15 mouse cellular contexts compared by ENCODE assay signal in the genomic region with DNA sequence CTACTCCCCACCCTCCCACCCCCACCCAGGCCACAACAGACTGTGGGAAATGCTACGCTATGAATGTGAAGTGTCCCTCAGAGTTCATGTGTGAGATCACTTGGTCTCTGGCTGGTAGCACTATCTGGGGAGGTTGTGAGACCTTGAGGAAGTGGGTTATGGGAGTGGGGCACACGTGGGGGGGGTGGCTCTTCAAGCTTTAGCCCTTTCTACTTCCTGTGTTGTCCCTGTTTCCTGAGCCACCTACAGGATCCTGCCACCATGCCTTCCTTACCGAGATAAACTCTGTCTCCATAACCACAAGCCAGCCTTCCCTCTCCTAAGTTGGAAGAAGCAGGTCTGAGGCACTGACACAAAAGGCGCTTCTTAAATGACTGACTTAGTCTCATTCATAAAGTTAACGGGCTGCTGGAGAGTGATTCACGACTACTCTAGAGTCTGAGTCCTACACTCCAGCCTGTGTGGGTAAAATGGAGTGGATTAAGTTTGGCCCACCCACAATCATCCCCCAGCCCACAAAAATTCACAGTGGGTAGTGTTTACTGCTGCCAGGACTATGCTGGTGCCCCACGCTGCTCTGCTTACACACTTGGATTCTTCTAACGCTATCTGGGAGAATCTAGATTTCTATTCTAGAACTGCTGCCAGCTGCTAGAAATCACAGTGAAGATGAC. TPM values are rescaled to one million over a fixed set of nuclear protein-coding genes. Genes with fewer than 3 reads are reported as not detected.
DNase-seq lines count a peak whose midpoint lies in the region; ATAC-seq and TF ChIP-seq lines count a peak whose summit lies in the region.
"Had no signal": no experiment of that assay in that cellular context is flagged by ENCODE, and none has a peak within 500 bp of the region (broad histone marks: within the 10 kb centered on the region; RNA-seq: fewer than 3 reads in every experiment).

No protein-coding gene starts in this region.

- H3K36me3 ChIP-seq in heart, adult 2 months (ENCODE audit: control insufficient read depth, insufficient read depth, low read length) = no peaks in the 10 kb centered on the region
- no peaks in the 10 kb centered on the region for H3K36me3 ChIP-seq in megakaryocyte, embryonic 14.5 days (replicated peaks; ENCODE audit: low read length)
- H3K36me3 ChIP-seq in hindbrain, embryonic 10.5 days = no peaks in the 10 kb centered on the region
- H3K36me3 ChIP-seq in intestine, postnatal 0 days (ENCODE audit: control insufficient read depth, insufficient read depth) = no peaks in the 10 kb centered on the region
- H3K36me3 ChIP-seq: G1E; midbrain, embryonic 13.5 days had no signal

- H3K4me3 ChIP-seq in heart, adult 2 months = no peak overlapping the region
- H3K4me3 ChIP-seq in megakaryocyte, embryonic 14.5 days (replicated peaks) = peak overlapping the region; percentile 60
- H3K4me3 ChIP-seq in hindbrain, embryonic 10.5 days = no peak overlapping the region
- H3K4me3 ChIP-seq in intestine, postnatal 0 days (ENCODE audit: low read depth, low read length) = no peak overlapping the region
- H3K4me3 ChIP-seq: midbrain, embryonic 13.5 days had no signal

- TF ChIP-seq POLR2A in heart, adult 2 months (IDR thresholded peaks at IDR 0.05; ENCODE audit: insufficient read depth, low read depth, low read length) = no peak

- H3K9ac ChIP-seq in heart, adult 2 months (ENCODE audit: low read depth, low read length) = no peak overlapping the region
- H3K9ac ChIP-seq in intestine, postnatal 0 days (ENCODE audit: low read depth, low read length) = no peak overlapping the region
- H3K9ac ChIP-seq: midbrain, embryonic 13.5 days had no signal

- no peak for TF ChIP-seq CTCF in heart, adult 2 months (IDR thresholded peaks at IDR 0.05)
- no peak for TF ChIP-seq CTCF in intestine, postnatal 0 days (IDR thresholded peaks at IDR 0.05; ENCODE audit: low read depth)

- no peak overlapping the region for H3K27ac ChIP-seq in heart, adult 2 months
- H3K27ac ChIP-seq in hindbrain, embryonic 10.5 days = no peak overlapping the region
- H3K27ac ChIP-seq in intestine, postnatal 0 days (ENCODE audit: low read depth, low read length) = no peak overlapping the region
- H3K27ac ChIP-seq: hindbrain, postnatal 0 days; midbrain, embryonic 13.5 days had no signal

- H3K27me3 ChIP-seq in heart, adult 2 months (ENCODE audit: control insufficient read depth, insufficient read depth, low read length) = no peaks in the 10 kb centered on the region
- no peaks in the 10 kb centered on the region for H3K27me3 ChIP-seq in megakaryocyte, embryonic 14.5 days (replicated peaks)
- no peaks in the 10 kb centered on the region for H3K27me3 ChIP-seq in hindbrain, embryonic 10.5 days (ENCODE audit: insufficient read depth, poor library complexity, severe bottlenecking)
- H3K27me3 ChIP-seq in intestine, postnatal 0 days (replicated peaks; ENCODE audit: control insufficient read depth, insufficient read depth, low read length) = no peaks in the 10 kb centered on the region
- H3K27me3 ChIP-seq: midbrain, embryonic 13.5 days had no signal

- H3K79me2 ChIP-seq in heart, adult 2 months (replicated peaks; ENCODE audit: control insufficient read depth, insufficient read depth, low read length) = no peaks in the 10 kb centered on the region

- no peaks in the 10 kb centered on the region for H3K4me1 ChIP-seq in heart, adult 2 months (ENCODE audit: control insufficient read depth, insufficient read depth, low read length)
- peaks cover 51% of the 10 kb centered on the region for H3K4me1 ChIP-seq in megakaryocyte, embryonic 14.5 days
- no peaks in the 10 kb centered on the region; the same call in 1 of the 2 replicates for H3K4me1 ChIP-seq in hindbrain, embryonic 10.5 days (replicated peaks)
- no peaks in the 10 kb centered on the region for H3K4me1 ChIP-seq in intestine, postnatal 0 days (replicated peaks; ENCODE audit: control insufficient read depth, insufficient read depth, low read length)
- H3K4me1 ChIP-seq: midbrain, embryonic 13.5 days had no signal

- peak; percentile 54 for DNase-seq in heart, adult 11 months
- no peak for DNase-seq in heart, adult 2 months
- peak; percentile 39 for DNase-seq in T-cell, adult 2 months (ENCODE audit: low spot score)
- DNase-seq in thymus, postnatal 14 days = peak; percentile 56
- DNase-seq in hindbrain, embryonic 10.5 days (ENCODE audit: low spot score) = no peak
- no peak for DNase-seq in lung, adult 18-20 months
- DNase-seq: cerebellum, adult 18-20 months; heart, postnatal 10 days; liver had no signal

- 66% methylated on average over 8 of the region's 8 CpGs for WGBS in heart, adult 2 months
- 84% methylated on average over 8 of the region's 8 CpGs for WGBS in hindbrain, embryonic 10.5 days
- 66% methylated on average over 8 of the region's 8 CpGs for WGBS in intestine, postnatal 0 days

- TF ChIP-seq EP300 in heart, adult 2 months (IDR thresholded peaks at IDR 0.05; ENCODE audit: insufficient read depth, low read depth, low read length) = no peak

- H3K9me3 ChIP-seq in megakaryocyte, embryonic 14.5 days = no peaks in the 10 kb centered on the region
- no peaks in the 10 kb centered on the region for H3K9me3 ChIP-seq in hindbrain, embryonic 10.5 days
- no peaks in the 10 kb centered on the region for H3K9me3 ChIP-seq in intestine, postnatal 0 days (ENCODE audit: control insufficient read depth)
- H3K9me3 ChIP-seq: midbrain, embryonic 13.5 days had no signal

- H3K4me2 ChIP-seq in intestine, postnatal 0 days (replicated peaks; ENCODE audit: low read depth) = no peak overlapping the region
- H3K4me2 ChIP-seq: midbrain, embryonic 13.5 days had no signal

- intact Hi-C loops in heart, adult 2 months (cut with DNase I) = no loop called here

- ATAC-seq in intestine, postnatal 0 days = no peak
- ATAC-seq: hindbrain, postnatal 0 days; lung, postnatal 0 days; midbrain, embryonic 13.5 days had no signal

RNA-seq across cellular contexts. Expression of a gene that starts 29.4 kb away (rescaled TPM):
- 10 to 100 TPM; 10.4 to 32.3 TPM for total RNA-seq in heart, adult 2 months (2021)
- polyA plus RNA-seq in heart, adult 2 months (2012; rRNA removed) = 4.7 and 4.9 TPM in 2 replicates
- polyA plus RNA-seq in megakaryocyte, embryonic 14.5 days (2012; ENCODE audit: insufficient read depth, low replicate concordance) = 4.1 and 8.5 TPM in 2 replicates
- 1.2 TPM in 2 replicates for polyA plus RNA-seq in hindbrain, embryonic 10.5 days (2016; fragmentation: Nextera tagmentation; extraction: Ambion mirVana)
- polyA plus RNA-seq in intestine, postnatal 0 days (2015; fragmentation: Nextera tagmentation; extraction: Ambion mirVana) = 0.44 and 0.61 TPM in 2 replicates
- polyA plus RNA-seq: G1E had no signal

RNA-seq across cellular contexts. Expression of a gene that starts 36.6 kb away (rescaled TPM):
- total RNA-seq in heart, adult 2 months (2021) = 100 to 1,000 TPM; 104 to 114 TPM
- 62.1 and 102 TPM in 2 replicates for polyA plus RNA-seq in heart, adult 2 months (2012; rRNA removed)
- not detected in 2 replicates for polyA plus RNA-seq in megakaryocyte, embryonic 14.5 days (2012; ENCODE audit: insufficient read depth, low replicate concordance)
- polyA plus RNA-seq in hindbrain, embryonic 10.5 days (2016; fragmentation: Nextera tagmentation; extraction: Ambion mirVana) = 1.6 and 1.8 TPM in 2 replicates
- 3.6 and 4.4 TPM in 2 replicates for polyA plus RNA-seq in intestine, postnatal 0 days (2015; fragmentation: Nextera tagmentation; extraction: Ambion mirVana)
- polyA plus RNA-seq: G1E had no signal

Comparison
In these comparisons a context has a peak if more than half of its experiments do, and no peak if none do; other contexts are left out.
1. DNase-seq: peak in heart, adult 11 months (single experiment), T-cell, adult 2 months (single experiment) and thymus, postnatal 14 days (single experiment); none in heart, adult 2 months (0 of 2), hindbrain, embryonic 10.5 days (single experiment) and lung, adult 18-20 months (0 of 2).
2. RNA of a gene that starts 36.6 kb away (polyA plus RNA-seq): 62.1 to 102 TPM in heart, adult 2 months; 3.6 to 4.4 TPM in intestine, postnatal 0 days, 1.6 to 1.8 TPM in hindbrain, embryonic 10.5 days and not detected in megakaryocyte, embryonic 14.5 days; every median in the first group is over 10 times any median in the second.